7 mouse cellular contexts compared by ENCODE assay signal in genomic region chr13:115089020-115089394, GRCm38 (mm10). TPM values are rescaled to one million over a fixed set of nuclear protein-coding genes. Genes with fewer than 3 reads are reported as not detected.
DNase-seq lines count a peak whose midpoint lies in the region; ATAC-seq and TF ChIP-seq lines count a peak whose summit lies in the region.

No protein-coding gene starts in this region.

- peaks cover 35% of the 10 kb centered on the region for H3K4me1 ChIP-seq in lung, embryonic 15.5 days
- H3K4me1 ChIP-seq in limb, embryonic 10.5 days = peaks cover 26% of the 10 kb centered on the region
- H3K4me1 ChIP-seq in olfactory bulb, adult 2 months (ENCODE audit: control insufficient read depth, insufficient read depth, low read length) = peaks cover 10% of the 10 kb centered on the region; the same call in 1 of the 2 replicates

- H3K4me2 ChIP-seq in lung, embryonic 15.5 days = peak overlapping the region; percentile 94

- no peaks in the 10 kb centered on the region for H3K27me3 ChIP-seq in lung, embryonic 15.5 days
- H3K27me3 ChIP-seq in limb, embryonic 10.5 days (ENCODE audit: low read depth, poor library complexity, severe bottlenecking) = no peaks in the 10 kb centered on the region

- 54% methylated on average over 11 of the region's 11 CpGs for WGBS in lung, embryonic 15.5 days
- 57% methylated on average over 11 of the region's 11 CpGs for WGBS in limb, embryonic 10.5 days
- 73% methylated on average over 11 of the region's 11 CpGs for WGBS in olfactory bulb, adult 2 months

- peaks cover 15% of the 10 kb centered on the region for H3K36me3 ChIP-seq in lung, embryonic 15.5 days
- peaks cover 41% of the 10 kb centered on the region for H3K36me3 ChIP-seq in limb, embryonic 10.5 days

- H3K4me3 ChIP-seq in lung, embryonic 15.5 days = peak overlapping the region; percentile 65
- peak overlapping the region; percentile 78 for H3K4me3 ChIP-seq in limb, embryonic 10.5 days
- H3K4me3 ChIP-seq in olfactory bulb, adult 2 months (ENCODE audit: insufficient read depth, low read depth, low read length) = peak overlapping the region; percentile 57

- no peaks in the 10 kb centered on the region for H3K9me3 ChIP-seq in lung, embryonic 15.5 days
- H3K9me3 ChIP-seq in limb, embryonic 10.5 days (replicated peaks) = no peaks in the 10 kb centered on the region

- H3K27ac ChIP-seq in lung, embryonic 15.5 days = 0 out of 2 replicates have a peak overlapping the region, but pooled peaks have one; percentile 88
- peak overlapping the region; percentile 95 for H3K27ac ChIP-seq in limb, embryonic 10.5 days
- no peak overlapping the region for H3K27ac ChIP-seq in olfactory bulb, adult 2 months (ENCODE audit: insufficient read depth, low read depth, low read length)

- peak overlapping the region; percentile 75 for H3K9ac ChIP-seq in lung, embryonic 15.5 days

- TF ChIP-seq CTCF in olfactory bulb, adult 2 months (IDR thresholded peaks at IDR 0.05; ENCODE audit: insufficient read depth, low read depth, low read length) = no peak

- no peak for ATAC-seq in lung, embryonic 15.5 days (ENCODE audit: borderline replicate concordance, extremely low read depth, low FRiP score, low TSS enrichment)

- no peak for TF ChIP-seq POLR2A in olfactory bulb, adult 2 months (IDR thresholded peaks at IDR 0.05; ENCODE audit: insufficient read depth, low read depth, low read length)

- DNase-seq in lung, postnatal 25 days (ENCODE audit: low spot score) = no peak
- DNase-seq in fat pad, adult 2 months (ENCODE audit: extremely low read depth, low read depth, low spot score) = peak; percentile 58
- no peak for DNase-seq in limb, embryonic 10.5 days (ENCODE audit: low spot score)
- no peak for DNase-seq in gastrocnemius, postnatal 10 days
- DNase-seq in adrenal gland, postnatal 10 days = no peak

RNA-seq across cellular contexts. Expression of gene Pelo, which starts 1.0 kb away (rescaled TPM):
- 5.4 and 6.4 TPM in 2 replicates for polyA plus RNA-seq in lung, embryonic 15.5 days (2015; fragmentation: Nextera tagmentation; extraction: Ambion mirVana)
- 6.7 and 7.4 TPM in 2 replicates for polyA plus RNA-seq in limb, embryonic 10.5 days (2016; fragmentation: Nextera tagmentation; extraction: Ambion mirVana)
- not detected in 2 replicates for polyA plus RNA-seq in olfactory bulb, adult 2 months (2012; ENCODE audit: insufficient read depth, insufficient read length, low replicate concordance, missing spikeins)
- total RNA-seq in gastrocnemius, postnatal 10 days (2021) = 10 to 100 TPM; 11.5 to 16.5 TPM
- total RNA-seq in adrenal gland, postnatal 10 days (2021) = 10 to 100 TPM; 21.8 to 25.0 TPM

RNA-seq across cellular contexts. Expression of gene Gm49395, which starts 12.7 kb away (rescaled TPM):
- 6.8 and 7.6 TPM in 2 replicates for polyA plus RNA-seq in lung, embryonic 15.5 days (2015; fragmentation: Nextera tagmentation; extraction: Ambion mirVana)
- polyA plus RNA-seq in limb, embryonic 10.5 days (2016; fragmentation: Nextera tagmentation; extraction: Ambion mirVana) = 1.7 and 3.2 TPM in 2 replicates
- polyA plus RNA-seq in olfactory bulb, adult 2 months (2012; ENCODE audit: insufficient read depth, insufficient read length, low replicate concordance, missing spikeins) = not detected in 2 replicates
- 1 to 10 TPM; 5.4 to 7.9 TPM for total RNA-seq in gastrocnemius, postnatal 10 days (2021)
- total RNA-seq in adrenal gland, postnatal 10 days (2021) = 10 to 100 TPM; 10.8 to 13.2 TPM

RNA-seq across cellular contexts. Expression of gene Itga1, which starts 12.8 kb away (rescaled TPM):
- polyA plus RNA-seq in lung, embryonic 15.5 days (2015; fragmentation: Nextera tagmentation; extraction: Ambion mirVana) = 31.3 and 35.5 TPM in 2 replicates
- 4.0 and 4.2 TPM in 2 replicates for polyA plus RNA-seq in limb, embryonic 10.5 days (2016; fragmentation: Nextera tagmentation; extraction: Ambion mirVana)
- not detected in 2 replicates for polyA plus RNA-seq in olfactory bulb, adult 2 months (2012; ENCODE audit: insufficient read depth, insufficient read length, low replicate concordance, missing spikeins)
- total RNA-seq in gastrocnemius, postnatal 10 days (2021) = 10 to 100 TPM; 29.8 to 39.3 TPM
- 10 to 100 TPM; 42.4 to 59.2 TPM for total RNA-seq in adrenal gland, postnatal 10 days (2021)
